Mouse (Mus musculus): ENCODE data around the gene Gm5615. TPM values are rescaled to one million over a fixed set of nuclear protein-coding genes. Genes with fewer than 3 reads are reported as not detected.

Gene Gm5615
- not detected in 2 replicates for total RNA-seq (2012; rRNA removed)
- total RNA-seq (2014; rRNA removed): not detected in 2 replicates
- not detected in 2 replicates for polyA plus RNA-seq (2012; ENCODE audit: insufficient read length, low read depth)

DNA sequence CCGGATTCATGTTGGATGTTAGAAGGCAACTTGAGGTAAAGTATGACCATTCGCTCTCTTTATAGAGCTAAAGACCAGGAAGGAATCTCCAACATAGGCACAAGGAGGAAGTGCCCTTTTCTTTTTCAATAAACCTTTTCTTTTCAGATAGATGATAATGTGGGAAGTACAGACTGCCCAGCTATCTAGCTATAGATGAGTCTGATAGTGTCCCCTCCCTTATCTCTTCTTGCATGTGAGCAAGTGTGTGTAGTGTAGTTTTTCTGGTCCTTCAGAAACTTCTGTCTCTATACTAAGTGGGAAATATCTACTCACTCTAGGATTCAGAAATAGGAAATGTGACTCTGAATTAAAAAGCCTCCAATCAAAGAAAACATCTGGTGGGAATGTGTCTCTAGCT is at the start of gene Gm5615:
TSS of gene Gm5615 (minus strand) at position 101 of the 400 bp plus-strand sequence.
- no peaks in the 10 kb centered on the region for H3K4me1 ChIP-seq (ENCODE audit: control insufficient read depth in 1 of 2, insufficient read depth in 2 of 2)
- DNase-seq (ENCODE audit: extremely low read depth): no peak
- H3K4me3 ChIP-seq (replicated peaks in 1 of 3; ENCODE audit: low read depth in 2 of 3, low read length in 2 of 3, poor library complexity in 1 of 3): no peak within 1 kb of the TSS
- H3K9ac ChIP-seq (ENCODE audit: insufficient read depth, low read depth): no peak within 1 kb of the TSS
- TF ChIP-seq MAZ (IDR thresholded peaks at IDR 0.05; ENCODE audit: low read depth, low read length) (no peak), POLR2A (IDR thresholded peaks at IDR 0.05; ENCODE audit: low read depth, low read length) (no peak), USF1 (IDR thresholded peaks at IDR 0.05; ENCODE audit: low read depth, low read length) (no peak), POLR2AphosphoS2 (IDR thresholded peaks at IDR 0.05; ENCODE audit: low read depth, low read length) (no peak), MYC (IDR thresholded peaks at IDR 0.05; ENCODE audit: low read depth, low read length) (no peak), JUN (IDR thresholded peaks at IDR 0.05; ENCODE audit: insufficient read depth, low read depth, low read length) (no peak), SMC3 (IDR thresholded peaks at IDR 0.05; ENCODE audit: low read depth, low read length) (no peak), ZNF384 (IDR thresholded peaks at IDR 0.05; ENCODE audit: low read depth, low read length) (no peak), ETS1 (conservative IDR thresholded peaks at IDR 0.05; ENCODE audit: low read depth, low read length) (no peak), IRF4 (IDR thresholded peaks at IDR 0.05; ENCODE audit: low read depth, low read length) (no peak), CHD1 (IDR thresholded peaks at IDR 0.05; ENCODE audit: low read depth, low read length) (no peak), ZC3H11A (IDR thresholded peaks at IDR 0.05; ENCODE audit: low read depth, low read length) (no peak), KAT2A (IDR thresholded peaks at IDR 0.05; ENCODE audit: insufficient replicate concordance, low read length) (no peak), JUND (conservative IDR thresholded peaks at IDR 0.05; ENCODE audit: low read depth, low read length) (no peak), HCFC1 (IDR thresholded peaks at IDR 0.05; ENCODE audit: low read depth, low read length) (no peak), TCF12 (IDR thresholded peaks at IDR 0.05; ENCODE audit: low read depth, low read length) (no peak), BHLHE40 (IDR thresholded peaks at IDR 0.05; ENCODE audit: low read depth, low read length) (no peak), TBP (conservative IDR thresholded peaks at IDR 0.05; ENCODE audit: low read depth, low read length) (no peak)
- H3K79me2 ChIP-seq (replicated peaks; ENCODE audit: control insufficient read depth, extremely low read depth, insufficient read depth, poor library complexity, severe bottlenecking): no peaks in the 10 kb centered on the region
- dilution Hi-C loops (cut with MboI; ENCODE audit: extremely low pct_ligation_motif_present, extremely low pct_unique_long_range_greater_than_20kb, low sequenced_read_pairs): no loop called here
- no peaks in the 10 kb centered on the region for H3K36me3 ChIP-seq (replicated peaks in 1 of 2; ENCODE audit: control insufficient read depth in 1 of 2, insufficient read depth in 1 of 2, low read length in 1 of 2)
- peaks cover 45% of the 10 kb centered on the region for H3K27me3 ChIP-seq (replicated peaks)
- in situ Hi-C loops (cut with MboI; ENCODE audit: low pct_ligation_motif_present, low pct_unique_long_range_greater_than_20kb, low sequenced_read_pairs): no loop called here
- no peak within 1 kb of the TSS for H3K27ac ChIP-seq (ENCODE audit: insufficient read depth, low read depth)
- no peaks in the 10 kb centered on the region for H3K9me3 ChIP-seq (replicated peaks; ENCODE audit: low read length)
- no peak within 1 kb of the TSS for H3K4me2 ChIP-seq (ENCODE audit: insufficient read depth, low read depth, poor library complexity, severe bottlenecking)

DNA sequence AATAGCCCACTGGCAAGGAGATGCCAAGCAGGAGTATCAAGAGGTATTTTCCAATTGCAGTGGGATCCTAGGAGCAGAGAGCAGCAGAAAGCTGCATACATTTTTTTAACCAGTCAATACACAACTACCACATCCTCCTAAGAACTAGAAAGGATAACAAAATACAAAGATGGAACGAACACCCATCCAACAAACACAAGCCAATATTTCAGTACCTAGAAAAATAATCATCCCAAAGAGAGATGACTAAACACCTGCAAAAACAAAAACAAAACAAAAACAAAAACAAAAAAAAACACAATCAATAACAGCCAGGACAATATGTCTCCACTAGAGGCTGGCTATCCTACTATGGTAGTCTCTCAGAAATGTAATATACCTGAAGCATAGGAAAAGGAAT is 40.8 kb upstream of the Gm5615 start, which contains the start of gene Gm17689:
TSS of gene Gm17689 (minus strand) at position 101 of the 400 bp plus-strand sequence.
- in situ Hi-C loops (cut with MboI; ENCODE audit: low pct_ligation_motif_present, low pct_unique_long_range_greater_than_20kb, low sequenced_read_pairs): no loop called here
- Histone ChIP-seq H3K36me3 (replicated peaks in 1 of 2; ENCODE audit: control insufficient read depth in 1 of 2, insufficient read depth in 1 of 2, low read length in 1 of 2) (no peaks in the 10 kb centered on the region), H3K4me2 (ENCODE audit: insufficient read depth, low read depth, poor library complexity, severe bottlenecking) (no peak within 1 kb of the TSS), H3K79me2 (replicated peaks; ENCODE audit: control insufficient read depth, extremely low read depth, insufficient read depth, poor library complexity, severe bottlenecking) (no peaks in the 10 kb centered on the region), H3K27ac (ENCODE audit: insufficient read depth, low read depth) (no peak within 1 kb of the TSS), H3K4me1 (ENCODE audit: control insufficient read depth in 1 of 2, insufficient read depth in 2 of 2) (no peaks in the 10 kb centered on the region), H3K27me3 (replicated peaks) (peaks cover 48% of the 10 kb centered on the region), H3K9me3 (replicated peaks; ENCODE audit: low read length) (no peaks in the 10 kb centered on the region), H3K4me3 (replicated peaks in 1 of 3; ENCODE audit: low read depth in 2 of 3, low read length in 2 of 3, poor library complexity in 1 of 3) (no peak within 1 kb of the TSS), H3K9ac (ENCODE audit: insufficient read depth, low read depth) (no peak within 1 kb of the TSS)
- dilution Hi-C loops (cut with MboI; ENCODE audit: extremely low pct_ligation_motif_present, extremely low pct_unique_long_range_greater_than_20kb, low sequenced_read_pairs): no loop called here
- DNase-seq (ENCODE audit: extremely low read depth): no peak
- TF ChIP-seq RAD21 (IDR thresholded peaks at IDR 0.05; ENCODE audit: low read depth, low read length) (no peak), MEF2A (IDR thresholded peaks at IDR 0.05; ENCODE audit: borderline replicate concordance, low read depth, low read length) (no peak), ZMIZ1 (IDR thresholded peaks at IDR 0.05; ENCODE audit: low read depth, low read length) (no peak), NRF1 (IDR thresholded peaks at IDR 0.05; ENCODE audit: low read depth, low read length) (no peak), CHD2 (IDR thresholded peaks at IDR 0.05; ENCODE audit: low read length) (no peak), CHD1 (IDR thresholded peaks at IDR 0.05; ENCODE audit: low read depth, low read length) (no peak)
